Mouse (Mus musculus): Measurements from ENCODE around the gene Sstr4. TPM values are rescaled to one million over a fixed set of nuclear protein-coding genes. Genes with fewer than 3 reads are reported as not detected.
A peak's percentile ranks its signal among the peaks of the same experiment; 100 is the strongest.

Gene Sstr4
- 0.48 and 1.0 TPM in 2 replicates for polyA plus RNA-seq (2015; fragmentation: Nextera tagmentation; extraction: Ambion mirVana)

- 4% methylated on average over 83 of the region's 83 CpGs for WGBS
- peak; percentile 60 for ATAC-seq (replicated peaks; ENCODE audit: insufficient number of reproducible peaks, insufficient read depth, low FRiP score, low read depth)
- Histone ChIP-seq H3K4me2 (peak within 1 kb of the TSS; percentile 99), H3K9me3 (replicated peaks) (no peaks in the 10 kb centered on the region), H3K27ac (no peak within 1 kb of the TSS), H3K27me3 (peaks cover 28% of the 10 kb centered on the region), H3K36me3 (no peaks in the 10 kb centered on the region), H3K9ac (peak within 1 kb of the TSS; percentile 51), H3K4me3 (peak within 1 kb of the TSS; percentile 59), H3K4me1 (replicated peaks) (peaks cover 30% of the 10 kb centered on the region)
Observed at GRCm38 (mm10) chr2:148395131-148396051, at the start of gene Sstr4. Sstr4 (plus strand) TSS chr2:148395344.

- ATAC-seq (replicated peaks; ENCODE audit: insufficient number of reproducible peaks, insufficient read depth, low FRiP score, low read depth): no peak
- no peak overlapping the region for H3K27ac ChIP-seq
Observed at GRCm38 (mm10) chr2:148345373-148345772, 49.8 kb upstream of the Sstr4 start.

GRCm38 (mm10) chr2:148346976-148347375 lies 48.2 kb upstream of the Sstr4 start:
- Histone ChIP-seq H3K4me3 (no peak overlapping the region), H3K36me3 (no peaks in the 10 kb centered on the region), H3K9ac (no peak overlapping the region), H3K27me3 (no peaks in the 10 kb centered on the region), H3K27ac (no peak overlapping the region), H3K4me1 (replicated peaks) (no peaks in the 10 kb centered on the region), H3K9me3 (replicated peaks) (no peaks in the 10 kb centered on the region), H3K4me2 (no peak overlapping the region)
- no peak for ATAC-seq (replicated peaks; ENCODE audit: insufficient number of reproducible peaks, insufficient read depth, low FRiP score, low read depth)
- 62% methylated on average over 1 of the region's 1 CpGs for WGBS

More at GRCm38 (mm10) chr2:148345373-148345772, 49.8 kb upstream of the Sstr4 start:
- H3K9me3 ChIP-seq (replicated peaks): no peaks in the 10 kb centered on the region
- H3K4me3 ChIP-seq: no peak overlapping the region
- no peaks in the 10 kb centered on the region for H3K27me3 ChIP-seq
- H3K9ac ChIP-seq: no peak overlapping the region
- H3K4me2 ChIP-seq: no peak overlapping the region
- H3K4me1 ChIP-seq (replicated peaks): no peaks in the 10 kb centered on the region
- H3K36me3 ChIP-seq: no peaks in the 10 kb centered on the region

- ATAC-seq (replicated peaks; ENCODE audit: insufficient number of reproducible peaks, insufficient read depth, low FRiP score, low read depth): no peak
- 71% methylated on average over 4 of the region's 4 CpGs for WGBS
- Histone ChIP-seq H3K9ac (no peak overlapping the region), H3K27ac (no peak overlapping the region), H3K36me3 (no peaks in the 10 kb centered on the region), H3K4me2 (no peak overlapping the region), H3K27me3 (no peaks in the 10 kb centered on the region), H3K4me3 (no peak overlapping the region), H3K9me3 (replicated peaks) (no peaks in the 10 kb centered on the region), H3K4me1 (replicated peaks) (no peaks in the 10 kb centered on the region)
Observed at GRCm38 (mm10) chr2:148349509-148350307, 45.4 kb upstream of the Sstr4 start.

GRCm38 (mm10) chr2:148350460-148350859 lies 44.7 kb upstream of the Sstr4 start:
- whole genome bisulfite sequencing: 40% methylated on average over 2 of the region's 2 CpGs

GRCm38 (mm10) chr2:148352655-148353054 lies 42.5 kb upstream of the Sstr4 start:
- no peaks in the 10 kb centered on the region for H3K9me3 ChIP-seq (replicated peaks)
- no peaks in the 10 kb centered on the region for H3K36me3 ChIP-seq
- no peak overlapping the region for H3K4me2 ChIP-seq
- ATAC-seq (replicated peaks; ENCODE audit: insufficient number of reproducible peaks, insufficient read depth, low FRiP score, low read depth): no peak
- no peaks in the 10 kb centered on the region for H3K27me3 ChIP-seq
- H3K4me1 ChIP-seq (replicated peaks): no peaks in the 10 kb centered on the region
- WGBS: 72% methylated on average over 1 of the region's 1 CpGs
- H3K27ac ChIP-seq: no peak overlapping the region
- H3K9ac ChIP-seq: no peak overlapping the region
- no peak overlapping the region for H3K4me3 ChIP-seq

More at GRCm38 (mm10) chr2:148350460-148350859, 44.7 kb upstream of the Sstr4 start:
- no peaks in the 10 kb centered on the region for H3K27me3 ChIP-seq
- H3K27ac ChIP-seq: no peak overlapping the region
- no peak overlapping the region for H3K4me2 ChIP-seq
- H3K4me1 ChIP-seq (replicated peaks): no peaks in the 10 kb centered on the region
- no peak overlapping the region for H3K9ac ChIP-seq
- H3K36me3 ChIP-seq: no peaks in the 10 kb centered on the region
- H3K9me3 ChIP-seq (replicated peaks): no peaks in the 10 kb centered on the region
- ATAC-seq (replicated peaks; ENCODE audit: insufficient number of reproducible peaks, insufficient read depth, low FRiP score, low read depth): no peak
- no peak overlapping the region for H3K4me3 ChIP-seq

- H3K4me2 ChIP-seq: no peak overlapping the region
- no peak for ATAC-seq (replicated peaks; ENCODE audit: insufficient number of reproducible peaks, insufficient read depth, low FRiP score, low read depth)
- H3K4me3 ChIP-seq: no peak overlapping the region
- no peaks in the 10 kb centered on the region for H3K4me1 ChIP-seq (replicated peaks)
- no peak overlapping the region for H3K27ac ChIP-seq
- 80% methylated on average over 1 of the region's 1 CpGs for WGBS
- no peak overlapping the region for H3K9ac ChIP-seq
- H3K36me3 ChIP-seq: no peaks in the 10 kb centered on the region
- H3K9me3 ChIP-seq (replicated peaks): no peaks in the 10 kb centered on the region
- H3K27me3 ChIP-seq: no peaks in the 10 kb centered on the region
Observed at GRCm38 (mm10) chr2:148357145-148357544, 38.0 kb upstream of the Sstr4 start.

GRCm38 (mm10) chr2:148364536-148364935 lies 30.6 kb upstream of the Sstr4 start:
- no peak overlapping the region for H3K4me3 ChIP-seq
- whole genome bisulfite sequencing: 79% methylated on average over 3 of the region's 3 CpGs
- H3K4me2 ChIP-seq: no peak overlapping the region
- H3K9ac ChIP-seq: no peak overlapping the region
- no peaks in the 10 kb centered on the region for H3K9me3 ChIP-seq (replicated peaks)
- H3K4me1 ChIP-seq (replicated peaks): no peaks in the 10 kb centered on the region
- ATAC-seq (replicated peaks; ENCODE audit: insufficient number of reproducible peaks, insufficient read depth, low FRiP score, low read depth): no peak
- peak overlapping the region; percentile 54; the same call in 1 of the 2 replicates for H3K27ac ChIP-seq
- no peaks in the 10 kb centered on the region for H3K36me3 ChIP-seq
- H3K27me3 ChIP-seq: 0 out of 2 replicates have a peak, but pooled peaks cover under 1% of the 10 kb centered on the region

GRCm38 (mm10) chr2:148365227-148365626 lies 29.9 kb upstream of the Sstr4 start:
- Histone ChIP-seq H3K36me3 (no peaks in the 10 kb centered on the region), H3K27ac (peak overlapping the region; percentile 54), H3K9me3 (replicated peaks) (no peaks in the 10 kb centered on the region), H3K9ac (no peak overlapping the region), H3K27me3 (0 out of 2 replicates have a peak, but pooled peaks cover 4% of the 10 kb centered on the region), H3K4me1 (replicated peaks) (no peaks in the 10 kb centered on the region), H3K4me3 (no peak overlapping the region), H3K4me2 (no peak overlapping the region)
- 31% methylated on average over 1 of the region's 1 CpGs for WGBS
- ATAC-seq (replicated peaks; ENCODE audit: insufficient number of reproducible peaks, insufficient read depth, low FRiP score, low read depth): no peak

- Histone ChIP-seq H3K4me3 (no peak overlapping the region), H3K9me3 (replicated peaks) (no peaks in the 10 kb centered on the region), H3K27ac (no peak overlapping the region), H3K4me1 (replicated peaks) (peaks cover 10% of the 10 kb centered on the region; the same call in 1 of the 2 replicates), H3K36me3 (no peaks in the 10 kb centered on the region), H3K27me3 (0 out of 2 replicates have a peak, but pooled peaks cover 4% of the 10 kb centered on the region), H3K4me2 (no peak overlapping the region), H3K9ac (no peak overlapping the region)
- WGBS: 38% methylated on average over 4 of the region's 4 CpGs
- peak; percentile 42; the same call in 1 of the 2 replicates for ATAC-seq (replicated peaks; ENCODE audit: insufficient number of reproducible peaks, insufficient read depth, low FRiP score, low read depth)
Observed at GRCm38 (mm10) chr2:148371743-148372630, 23.2 kb upstream of the Sstr4 start.

Data from heart, embryonic 15.5 days (tissue).